Mouse (Mus musculus): ENCODE results near the gene Scn5a.

- TF ChIP-seq POLR2A (IDR thresholded peaks at IDR 0.05; ENCODE audit: insufficient read depth, low read length), result no peak
- no peak for TF ChIP-seq CTCF (IDR thresholded peaks at IDR 0.05; ENCODE audit: low read depth, low read length)
Observed at GRCm38 (mm10) chr9:119484420-119484819, 94.4 kb downstream of the Scn5a start.
